Mouse (Mus musculus) embryo, embryonic 9.5 days (tissue): ENCODE measurements at regions not wholly inside any gene's neighbourhood (a gene's known extent, or its start where the extent isn't known, plus 50 kb on each side); places are given as distances from the start of the nearest gene placed in this dataset.
A peak's percentile ranks its signal among the peaks of the same experiment; 100 is the strongest.

ENCODE experiments used
- DNase-seq: peaks from one replicate; pipeline ENCODE4 v3.0.0-alpha.2; 2017; ENCODE audit errors: extremely low spot score

GRCm38 (mm10) chr5:46578540-46579173, 721.2 kb upstream of the Lcorl start:
- DNase-seq: no peak

DNA sequence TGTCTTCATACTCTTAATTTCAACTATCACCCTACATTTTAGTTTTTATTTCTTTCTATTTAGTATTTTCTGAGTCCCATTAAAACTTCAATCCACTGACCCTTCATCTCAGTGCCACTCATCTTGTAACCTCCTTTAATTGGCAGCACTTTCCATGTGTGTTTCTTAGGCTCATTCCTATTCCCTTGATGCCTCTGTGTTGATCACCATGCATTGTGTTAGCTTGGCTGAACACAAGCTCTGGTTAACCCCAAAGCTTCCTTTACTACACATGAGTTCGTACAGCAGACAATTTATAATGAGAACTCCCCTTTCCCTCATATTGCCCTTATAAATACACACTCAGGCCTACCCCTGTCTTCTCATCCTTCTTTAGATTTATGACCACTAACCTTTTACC, 716.5 kb upstream of the Lcorl start:
- DNase-seq: no peak

- DNase-seq: peak; percentile 1
Measured at GRCm38 (mm10) chr5:46573280-46573670, 715.9 kb upstream of the Lcorl start.

DNA sequence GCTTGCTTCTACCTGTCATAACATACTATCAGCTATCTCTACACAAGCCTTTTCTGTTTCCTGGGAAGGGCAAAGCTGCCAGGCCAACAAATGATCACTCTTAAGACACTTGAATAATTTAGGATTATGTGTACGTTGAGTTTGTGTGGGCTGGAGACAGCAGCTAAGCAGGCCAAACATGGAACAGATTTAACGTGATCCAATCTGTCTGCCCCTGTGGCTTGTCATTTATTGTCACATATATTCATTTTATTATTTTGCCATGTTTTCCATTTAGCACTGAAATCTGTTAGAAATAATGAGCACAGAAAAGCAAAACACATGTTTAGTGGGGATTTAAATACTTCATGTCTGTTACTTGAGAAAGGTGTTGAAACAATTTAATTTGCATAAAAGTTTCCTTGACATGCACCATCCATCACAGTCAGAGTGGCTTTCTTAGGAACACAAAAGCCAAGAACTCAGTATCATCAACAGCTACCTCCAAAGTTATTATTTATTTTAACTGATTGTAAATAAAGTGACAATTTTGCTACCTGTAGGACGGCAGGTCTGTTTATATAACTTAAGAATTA, 699.4 kb upstream of the Lcorl start:
- no peak for DNase-seq

- DNase-seq: no peak
Measured at GRCm38 (mm10) chr5:46541333-46542324, 684.2 kb upstream of the Lcorl start.
